ENCODE assay signal across 8 mouse cellular contexts in genomic region chr3:90151086-90151740, GRCm38 (mm10).
"Had no signal": no experiment of that assay in that cellular context is flagged by ENCODE, and none has a peak within 500 bp of the region (broad histone marks: within the 10 kb centered on the region; RNA-seq: fewer than 3 reads in every experiment).

No protein-coding gene starts in this region.

- DNase-seq: kidney, postnatal 36 days; left cerebral cortex, postnatal 4 days; lung, adult 18-20 months; right cerebral cortex, adult 18-20 months; right cerebral cortex, postnatal 4 days; spleen, adult 18-20 months; thymus, adult 18-20 months; thymus, postnatal 14 days had no signal
